ENCODE assay signal across 9 mouse cellular contexts in genomic region chr5:66149571-66149970, GRCm38 (mm10). TPM values are rescaled to one million over a fixed set of nuclear protein-coding genes. Genes with fewer than 3 reads are reported as not detected.
A peak's percentile ranks its signal among the peaks of the same experiment; 100 is the strongest.
DNase-seq lines count a peak whose midpoint lies in the region; ATAC-seq lines count a peak whose summit lies in the region.
"Had no signal": no experiment of that assay in that cellular context is flagged by ENCODE, and none has a peak within 500 bp of the region (broad histone marks: within the 10 kb centered on the region; RNA-seq: fewer than 3 reads in every experiment).

No protein-coding gene starts in this region.

- H3K36me3 ChIP-seq in kidney, embryonic 15.5 days, result no peaks in the 10 kb centered on the region
- no peaks in the 10 kb centered on the region for H3K36me3 ChIP-seq in embryonic facial prominence, embryonic 10.5 days (replicated peaks)
- no peaks in the 10 kb centered on the region for H3K36me3 ChIP-seq in hindbrain, embryonic 13.5 days
- H3K36me3 ChIP-seq in liver, embryonic 15.5 days (replicated peaks), result no peaks in the 10 kb centered on the region

- H3K9me3 ChIP-seq in kidney, embryonic 15.5 days (replicated peaks), result no peaks in the 10 kb centered on the region
- no peaks in the 10 kb centered on the region for H3K9me3 ChIP-seq in embryonic facial prominence, embryonic 10.5 days
- H3K9me3 ChIP-seq in hindbrain, embryonic 13.5 days, result no peaks in the 10 kb centered on the region
- H3K9me3 ChIP-seq in liver, embryonic 15.5 days (replicated peaks), result no peaks in the 10 kb centered on the region

- H3K27ac ChIP-seq in kidney, embryonic 15.5 days, result 0 out of 2 replicates have a peak overlapping the region, but pooled peaks have one; percentile 96
- no peak overlapping the region for H3K27ac ChIP-seq in embryonic facial prominence, embryonic 10.5 days (replicated peaks)
- no peak overlapping the region for H3K27ac ChIP-seq in hindbrain, embryonic 13.5 days
- H3K27ac ChIP-seq in liver, embryonic 15.5 days (replicated peaks), result no peak overlapping the region

- H3K27me3 ChIP-seq in kidney, embryonic 15.5 days, result peaks cover 34% of the 10 kb centered on the region
- peaks cover 69% of the 10 kb centered on the region for H3K27me3 ChIP-seq in embryonic facial prominence, embryonic 10.5 days (replicated peaks; ENCODE audit: low read depth, poor library complexity, severe bottlenecking)
- H3K27me3 ChIP-seq in hindbrain, embryonic 13.5 days, result peaks cover 67% of the 10 kb centered on the region
- H3K27me3 ChIP-seq in liver, embryonic 15.5 days, result peaks cover 57% of the 10 kb centered on the region

- no peak for DNase-seq in kidney, postnatal 25 days
- no peak for DNase-seq in embryonic facial prominence, embryonic 10.5 days (ENCODE audit: low spot score)
- no peak for DNase-seq in MN1 (ENCODE audit: low spot score)
- no peak for DNase-seq in testis, postnatal 10 days (ENCODE audit: low spot score)
- no peak for DNase-seq in layer of hippocampus, adult 9-10 months (ENCODE audit: low spot score)
- DNase-seq: cerebellum, adult 11 months had no signal

- H3K4me3 ChIP-seq in kidney, embryonic 15.5 days (replicated peaks), result peak overlapping the region; percentile 59
- H3K4me3 ChIP-seq in embryonic facial prominence, embryonic 10.5 days, result peak overlapping the region; percentile 62
- 0 out of 2 replicates have a peak overlapping the region, but pooled peaks have one; percentile 42 for H3K4me3 ChIP-seq in hindbrain, embryonic 13.5 days
- H3K4me3 ChIP-seq in liver, embryonic 15.5 days (replicated peaks), result peak overlapping the region; percentile 53

- WGBS in kidney, embryonic 15.5 days, result 24% methylated on average over 3 of the region's 3 CpGs
- 29% methylated on average over 3 of the region's 3 CpGs for WGBS in embryonic facial prominence, embryonic 10.5 days
- WGBS in hindbrain, embryonic 13.5 days, result 37% methylated on average over 3 of the region's 3 CpGs
- 26% methylated on average over 3 of the region's 3 CpGs for WGBS in liver, embryonic 15.5 days (ENCODE audit: insufficient replicate concordance)

- peak overlapping the region; percentile 91 for H3K4me2 ChIP-seq in kidney, embryonic 15.5 days
- H3K4me2 ChIP-seq in hindbrain, embryonic 13.5 days, result no peak overlapping the region
- H3K4me2 ChIP-seq in liver, embryonic 15.5 days, result peak overlapping the region; percentile 58; the same call in 1 of the 2 replicates

- no peak overlapping the region for H3K9ac ChIP-seq in kidney, embryonic 15.5 days
- H3K9ac ChIP-seq in hindbrain, embryonic 13.5 days, result no peak overlapping the region
- no peak overlapping the region for H3K9ac ChIP-seq in liver, embryonic 15.5 days

- no peak for ATAC-seq in kidney, embryonic 15.5 days (replicated peaks; ENCODE audit: low FRiP score)
- no peak for ATAC-seq in hindbrain, embryonic 13.5 days (ENCODE audit: low FRiP score)
- ATAC-seq in liver, embryonic 15.5 days (ENCODE audit: insufficient read depth), result no peak

- H3K4me1 ChIP-seq in kidney, embryonic 15.5 days, result peaks cover 28% of the 10 kb centered on the region
- H3K4me1 ChIP-seq in embryonic facial prominence, embryonic 10.5 days, result peaks cover 22% of the 10 kb centered on the region
- peaks cover 15% of the 10 kb centered on the region for H3K4me1 ChIP-seq in hindbrain, embryonic 13.5 days (replicated peaks)
- H3K4me1 ChIP-seq in liver, embryonic 15.5 days (replicated peaks), result peaks cover 9% of the 10 kb centered on the region; the same call in 1 of the 2 replicates

RNA-seq across cellular contexts. Expression of gene Rbm47, which starts 23.3 kb away (rescaled TPM):
- polyA plus RNA-seq in kidney, embryonic 15.5 days (2015; fragmentation: Nextera tagmentation; extraction: Ambion mirVana), result 60.6 and 64.7 TPM in 2 replicates
- 3.2 and 4.4 TPM in 2 replicates for polyA plus RNA-seq in embryonic facial prominence, embryonic 10.5 days (2016; fragmentation: Nextera tagmentation; extraction: Ambion mirVana)
- polyA plus RNA-seq in hindbrain, embryonic 13.5 days (2015; fragmentation: Nextera tagmentation; extraction: Ambion mirVana), result 3.9 and 7.8 TPM in 2 replicates
- 15.2 and 16.8 TPM in 2 replicates for polyA plus RNA-seq in liver, embryonic 15.5 days (2015; fragmentation: Nextera tagmentation; extraction: Ambion mirVana)
